Mouse (Mus musculus): Measurements from ENCODE around the gene Fam207a. TPM values are rescaled to one million over a fixed set of nuclear protein-coding genes. Genes with fewer than 3 reads are reported as not detected.

Fam207a gene
- total RNA-seq, 2 experiments from 2014 or later: 8.6 to 9.9 TPM

- peak; percentile 69 for DNase-seq (ENCODE audit: low spot score)
- intact Hi-C loops (cut with DNase I): loop anchor here (5.0 kb wide), 1 partner anchor 70 kb away; no protein-coding TSS in a partner anchor
Measured at GRCm38 (mm10) chr10:77506961-77507577, 8.5 kb downstream of the Fam207a start.

DNA sequence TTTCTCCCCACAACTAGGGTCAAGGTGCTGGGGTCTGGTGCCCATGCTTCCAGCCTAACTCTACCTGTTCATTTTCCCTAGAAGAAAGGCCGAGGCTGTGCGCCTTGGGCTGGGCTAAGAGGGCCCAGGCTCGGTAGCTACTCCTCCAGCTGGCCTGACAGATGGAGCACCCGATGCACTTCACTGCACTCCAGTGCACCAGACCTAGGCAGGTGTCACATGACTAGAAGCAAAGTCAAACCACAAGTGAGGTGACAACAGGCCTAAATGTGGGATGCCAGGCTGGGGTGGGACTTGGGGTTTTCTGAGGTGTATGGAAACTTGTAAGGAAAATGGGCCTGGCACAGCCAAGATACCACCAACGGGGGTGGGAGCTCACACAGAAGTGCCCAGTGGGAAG, 9.1 kb downstream of the Fam207a start:
- intact Hi-C loops (cut with DNase I): loop anchor here (5.0 kb wide), 1 partner anchor 69 kb away; no protein-coding TSS in a partner anchor
- DNase-seq (ENCODE audit: low spot score): no peak

DNA sequence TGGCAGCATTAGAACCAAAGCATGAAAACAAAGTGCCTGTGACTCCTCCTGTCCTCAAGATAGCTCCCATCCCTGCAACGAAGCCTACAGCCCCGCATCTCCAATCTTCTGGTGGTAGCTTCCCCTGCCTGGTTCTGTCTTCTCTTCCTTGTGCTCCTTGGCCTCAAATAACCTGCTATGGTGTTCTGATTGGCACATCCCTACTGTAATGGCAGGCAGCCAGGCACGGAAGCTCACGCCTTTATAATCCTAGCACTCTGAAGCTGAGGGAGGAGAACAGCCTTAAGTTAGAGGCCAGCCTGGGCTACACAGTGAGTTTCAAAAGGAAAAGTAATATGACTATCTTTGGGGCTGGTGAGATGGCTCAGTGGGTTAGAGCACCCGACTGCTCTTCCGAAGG, 11.4 kb downstream of the Fam207a start:
- DNase-seq (ENCODE audit: low spot score): no peak
- intact Hi-C loops (cut with DNase I): no loop called here

GRCm38 (mm10) chr10:77502967-77503922, 12.3 kb downstream of the Fam207a start:
- no peak for DNase-seq (ENCODE audit: low spot score)
- intact Hi-C loops (cut with DNase I): no loop called here

DNA sequence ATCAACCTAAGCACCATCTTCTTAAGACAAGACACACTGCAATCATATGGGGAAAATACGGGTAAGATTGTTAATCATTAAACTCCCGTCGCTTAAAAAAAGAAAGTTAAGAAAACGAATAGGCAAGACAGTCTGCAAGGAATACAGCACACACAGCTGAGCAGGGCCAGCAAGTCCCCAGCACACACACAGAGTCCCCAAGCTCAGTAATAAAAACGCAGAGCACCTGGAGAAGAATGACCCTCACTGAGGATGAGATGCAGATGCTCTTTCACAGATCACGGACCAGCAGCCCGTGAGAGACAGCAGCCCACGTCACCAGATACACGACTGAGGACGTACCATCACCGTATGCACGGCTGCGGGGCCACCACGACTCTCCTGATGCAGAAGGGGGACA, 14.9 kb downstream of the Fam207a start:
- intact Hi-C loops (cut with DNase I): no loop called here
- DNase-seq (ENCODE audit: low spot score): no peak

DNA sequence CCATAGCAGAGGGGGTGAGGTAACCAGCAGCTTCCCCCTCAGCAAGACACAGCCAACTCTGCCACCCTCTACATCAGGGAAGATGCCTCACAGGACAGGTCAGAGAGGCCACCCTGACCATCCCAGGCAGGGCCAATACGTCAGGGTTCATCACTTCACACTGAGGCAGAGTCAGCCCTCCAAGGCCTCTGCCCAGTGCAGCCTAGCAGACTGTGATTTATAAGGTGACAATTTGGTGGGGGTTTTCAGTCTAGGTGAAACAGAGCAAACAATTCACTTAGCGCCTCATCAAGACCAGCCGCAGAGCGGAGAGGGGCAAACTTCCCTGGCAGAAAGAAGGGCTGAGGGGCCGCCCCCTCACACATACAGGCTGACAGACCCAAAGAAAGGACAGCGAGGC, 17.3 kb downstream of the Fam207a start:
- no peak for DNase-seq (ENCODE audit: low spot score)
- intact Hi-C loops (cut with DNase I): no loop called here

DNA sequence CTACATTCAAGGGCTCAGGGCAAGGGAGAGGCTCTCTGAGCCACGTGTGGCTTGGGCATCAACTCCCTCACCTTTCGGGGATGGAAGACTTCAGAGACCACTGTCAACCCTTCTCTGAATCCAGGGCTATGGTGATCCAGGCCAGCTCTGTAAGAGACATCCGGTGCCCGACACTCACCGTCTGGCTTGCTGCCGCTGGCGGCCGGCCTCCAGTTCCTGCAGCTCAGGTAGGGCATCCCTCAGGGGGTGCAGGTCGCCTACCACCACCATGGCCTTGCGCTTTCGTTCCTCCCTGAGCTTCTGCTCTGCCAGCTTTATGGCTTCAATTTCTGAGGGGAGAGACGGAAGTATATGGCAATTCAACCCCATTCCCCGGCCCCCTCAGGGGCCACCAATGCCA, 18.4 kb downstream of the Fam207a start:
- no peak for DNase-seq (ENCODE audit: low spot score)
- intact Hi-C loops (cut with DNase I): no loop called here

DNA sequence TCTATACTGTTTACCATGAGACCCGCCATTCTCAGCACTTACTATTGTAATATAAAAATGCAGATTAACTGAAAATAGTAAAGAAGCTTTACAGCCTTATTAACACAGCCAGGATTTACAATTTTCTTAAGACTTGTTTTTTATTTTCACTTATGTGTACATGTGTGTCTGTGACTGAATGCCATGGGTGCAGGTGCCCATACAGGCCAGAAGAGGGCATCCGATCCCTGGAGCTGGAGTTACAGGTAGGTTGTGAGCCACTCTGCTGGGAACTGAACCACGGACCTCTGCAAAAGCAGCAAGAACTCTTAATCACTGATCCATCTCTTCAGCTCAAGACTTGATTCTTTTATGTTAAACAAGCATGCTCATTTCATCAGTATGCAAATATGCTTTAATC, 22.7 kb downstream of the Fam207a start:
- DNase-seq (ENCODE audit: low spot score): no peak
- intact Hi-C loops (cut with DNase I): no loop called here

- intact Hi-C loops (cut with DNase I): no loop called here
- DNase-seq (ENCODE audit: low spot score): no peak
Measured at GRCm38 (mm10) chr10:77491585-77491984, 24.0 kb downstream of the Fam207a start.

- intact Hi-C loops (cut with DNase I): no loop called here
- no peak for DNase-seq (ENCODE audit: low spot score)
Measured at GRCm38 (mm10) chr10:77488168-77488567, 27.4 kb downstream of the Fam207a start.

DNA sequence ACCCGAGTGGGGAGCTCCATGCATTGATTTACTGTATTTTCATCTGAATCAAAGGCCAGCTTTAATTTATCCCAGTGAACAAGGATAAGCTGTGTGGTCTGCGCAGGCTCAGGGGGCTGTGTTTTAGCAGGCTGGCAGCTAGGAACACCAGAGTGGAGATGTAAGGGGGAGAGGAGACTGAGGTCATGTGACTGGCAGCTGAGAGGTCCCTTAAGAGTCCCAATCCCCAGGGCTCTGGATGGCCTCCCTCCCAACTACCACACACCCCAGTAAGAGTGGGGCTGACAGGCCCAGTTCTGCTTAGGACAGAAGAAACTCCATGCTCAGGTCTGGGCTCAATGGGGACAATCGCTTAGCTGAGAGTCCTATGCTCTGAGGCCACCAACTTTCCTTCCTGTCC, 29.8 kb downstream of the Fam207a start:
- no peak for DNase-seq (ENCODE audit: low spot score)
- intact Hi-C loops (cut with DNase I): no loop called here

DNA sequence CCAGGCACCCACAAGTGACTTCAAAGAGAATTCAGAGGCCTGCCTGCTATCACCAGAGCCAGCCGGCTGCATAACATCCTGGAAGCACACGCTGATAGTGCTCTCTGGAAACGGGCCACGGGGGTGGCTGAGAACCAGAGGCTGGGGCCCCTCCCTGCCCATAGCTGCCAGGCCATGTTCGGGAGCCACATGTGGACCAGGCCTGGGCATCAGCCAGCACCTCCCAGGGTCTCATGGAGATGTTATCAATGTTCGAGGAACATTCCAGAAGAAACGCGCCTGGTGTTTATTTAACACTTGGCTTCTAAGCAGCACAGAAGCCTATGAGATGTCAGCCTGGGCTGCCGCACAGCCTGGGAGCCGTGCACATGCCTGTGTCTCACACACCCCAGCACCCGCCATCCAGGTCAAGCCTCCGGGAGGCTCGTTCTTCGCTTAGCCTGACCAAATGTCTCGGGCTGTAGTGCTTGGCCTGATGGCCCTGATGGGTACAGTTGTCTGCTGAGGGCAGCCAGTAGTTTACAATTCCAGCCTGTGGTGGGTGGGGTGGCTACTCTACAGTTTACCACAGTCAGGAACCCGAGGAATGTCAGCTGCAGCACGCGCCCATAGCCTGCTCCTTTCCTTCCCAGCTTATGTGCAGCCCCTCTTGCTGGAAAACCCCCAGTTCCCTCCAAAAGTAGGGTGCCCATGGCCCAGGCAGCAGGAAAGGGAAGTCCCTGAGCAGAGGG, 31.2 kb downstream of the Fam207a start:
- intact Hi-C loops (cut with DNase I): no loop called here
- peak; percentile 76 for DNase-seq (ENCODE audit: low spot score)

GRCm38 (mm10) chr10:77481814-77482213, 33.8 kb downstream of the Fam207a start:
- DNase-seq (ENCODE audit: low spot score): no peak
- intact Hi-C loops (cut with DNase I): no loop called here

- DNase-seq (ENCODE audit: low spot score): no peak
- intact Hi-C loops (cut with DNase I): no loop called here
Measured at GRCm38 (mm10) chr10:77479972-77480371, 35.6 kb downstream of the Fam207a start.

DNA sequence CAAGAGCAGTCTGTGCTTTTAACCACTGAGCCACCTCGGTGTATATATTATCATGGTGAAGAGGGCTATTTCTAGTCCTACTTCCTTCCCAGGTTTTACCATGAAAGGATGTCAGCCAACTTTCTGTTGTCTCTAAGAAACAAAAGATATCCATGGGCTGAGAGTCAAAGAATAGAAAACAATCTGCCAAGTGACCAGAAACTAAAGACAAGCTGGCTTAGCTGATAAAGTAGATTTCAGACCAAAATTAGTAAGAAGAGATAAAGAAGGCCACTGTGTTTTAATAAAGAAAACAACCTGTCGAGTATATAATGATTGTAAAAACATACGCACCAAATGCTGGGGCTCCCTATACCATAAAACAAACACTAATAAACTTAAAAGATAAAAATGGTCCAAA, 38.7 kb downstream of the Fam207a start:
- intact Hi-C loops (cut with DNase I): no loop called here
- no peak for DNase-seq (ENCODE audit: low spot score)

GRCm38 (mm10) chr10:77472188-77472587, 43.4 kb downstream of the Fam207a start:
- intact Hi-C loops (cut with DNase I): no loop called here
- no peak for DNase-seq (ENCODE audit: low spot score)

- DNase-seq (ENCODE audit: low spot score): no peak
- intact Hi-C loops (cut with DNase I): no loop called here
Measured at GRCm38 (mm10) chr10:77471512-77471911, 44.1 kb downstream of the Fam207a start.

DNA sequence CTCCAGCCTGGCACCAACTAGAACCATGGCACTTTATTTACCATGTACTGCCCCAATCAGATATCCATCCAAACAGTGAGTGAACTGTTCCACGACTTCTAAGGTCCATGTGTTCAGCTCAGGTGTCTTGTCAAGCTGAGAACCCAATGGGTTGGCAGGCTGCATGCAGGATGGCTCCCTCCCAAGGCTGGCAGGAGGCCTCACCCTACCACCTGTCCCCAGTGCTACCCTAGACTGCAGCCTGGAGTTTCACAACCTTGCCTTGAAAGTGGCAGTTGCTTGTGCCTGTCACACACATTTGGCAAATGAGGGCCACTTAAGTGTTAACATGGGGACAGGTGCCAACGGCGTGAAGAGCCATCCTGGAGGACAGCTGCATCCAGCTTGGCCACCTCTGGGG, 44.8 kb downstream of the Fam207a start:
- DNase-seq (ENCODE audit: low spot score): no peak
- intact Hi-C loops (cut with DNase I): no loop called here

DNA sequence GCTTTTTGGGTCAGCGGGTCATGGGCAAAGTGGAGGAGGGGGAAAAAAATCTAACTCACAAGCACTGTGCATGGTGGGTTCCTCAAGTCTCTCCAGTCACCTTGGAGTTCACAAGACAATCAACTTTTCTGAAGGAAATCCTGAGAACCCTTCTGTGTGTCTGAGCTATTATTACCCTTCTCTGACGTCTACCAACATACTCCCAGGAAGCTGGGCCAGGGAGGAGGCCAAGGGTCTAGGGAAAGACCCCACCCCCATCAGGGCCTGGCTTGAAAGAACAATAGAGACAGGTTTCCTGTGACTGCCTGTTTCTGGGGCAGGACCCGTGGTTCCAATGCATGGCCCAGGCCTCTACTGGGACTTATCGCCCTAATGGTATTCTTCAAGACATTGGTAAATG, 46.9 kb downstream of the Fam207a start:
- no peak for DNase-seq (ENCODE audit: low spot score)

DNA sequence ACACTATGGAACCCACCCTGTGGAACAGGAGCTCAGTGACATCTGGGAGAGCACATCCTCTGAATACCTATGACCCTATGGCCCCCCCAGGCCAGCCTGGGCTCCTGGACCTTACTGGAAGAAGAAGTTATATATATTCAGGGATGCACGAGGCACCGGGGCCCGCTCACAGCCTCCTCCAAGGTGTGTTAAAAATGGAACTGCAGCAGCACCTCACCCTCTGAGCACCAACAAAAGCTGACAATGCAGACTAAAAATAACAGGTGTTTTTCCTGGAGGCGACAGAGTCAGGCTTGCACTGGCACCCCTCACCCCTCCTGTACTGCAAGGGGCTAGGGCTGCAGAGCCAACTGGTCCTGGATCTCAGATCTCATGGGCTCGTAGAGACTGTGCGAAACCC, 48.2 kb downstream of the Fam207a start:
- intact Hi-C loops (cut with DNase I): no loop called here
- DNase-seq (ENCODE audit: low spot score): no peak

More for the DNA sequence above, 46.9 kb downstream of the Fam207a start:
- intact Hi-C loops (cut with DNase I): loop anchor here (2.0 kb wide), 1 partner anchor 34 kb away; no protein-coding TSS in a partner anchor

DNA sequence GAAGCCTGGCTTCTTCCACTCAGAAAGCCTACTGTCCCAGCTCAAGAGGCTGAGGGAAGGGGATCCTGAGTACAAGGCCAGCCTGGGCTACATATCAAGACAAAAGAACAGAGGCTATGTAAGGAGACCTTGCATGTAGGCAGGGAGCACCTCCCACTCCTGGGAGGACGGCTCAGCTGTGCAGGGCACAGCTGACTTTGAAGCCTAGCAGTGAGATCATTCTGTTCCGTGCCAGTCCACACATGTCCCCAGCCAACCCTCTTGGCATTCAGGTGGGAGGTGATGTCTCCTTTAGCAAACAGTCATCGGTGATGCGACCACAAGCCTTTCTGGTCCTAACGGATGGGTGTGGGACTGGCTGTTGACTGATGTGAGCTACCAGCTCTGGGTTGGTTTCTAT, 49.7 kb downstream of the Fam207a start:
- intact Hi-C loops (cut with DNase I): no loop called here
- DNase-seq (ENCODE audit: low spot score): no peak
